Mouse (Mus musculus): Measurements from ENCODE around the gene Olfr1047.
"Not testable (repeated sequence)": the region's sequence is repeated elsewhere in the genome, so short reads cannot be mapped to it uniquely, and the experiment has no call there.

- not testable (repeated sequence) for TF ChIP-seq MYC (IDR thresholded peaks at IDR 0.05; ENCODE audit: low read depth, low read length); POLR2A (IDR thresholded peaks at IDR 0.05; ENCODE audit: low read depth, low read length); E2F4 (IDR thresholded peaks at IDR 0.05; ENCODE audit: insufficient replicate concordance, low read depth, low read length)
Observed at GRCm38 (mm10) chr2:86258228-86258627, 27.0 kb upstream of the Olfr1047 start, which contains the start of gene Olfr1049.
